Mouse (Mus musculus): ENCODE data around the gene Dhx29. TPM values are rescaled to one million over a fixed set of nuclear protein-coding genes. Genes with fewer than 3 reads are reported as not detected.

Dhx29 gene
- polyA plus RNA-seq, 1 experiment from 2014 or later: 24.9 TPM

DNA sequence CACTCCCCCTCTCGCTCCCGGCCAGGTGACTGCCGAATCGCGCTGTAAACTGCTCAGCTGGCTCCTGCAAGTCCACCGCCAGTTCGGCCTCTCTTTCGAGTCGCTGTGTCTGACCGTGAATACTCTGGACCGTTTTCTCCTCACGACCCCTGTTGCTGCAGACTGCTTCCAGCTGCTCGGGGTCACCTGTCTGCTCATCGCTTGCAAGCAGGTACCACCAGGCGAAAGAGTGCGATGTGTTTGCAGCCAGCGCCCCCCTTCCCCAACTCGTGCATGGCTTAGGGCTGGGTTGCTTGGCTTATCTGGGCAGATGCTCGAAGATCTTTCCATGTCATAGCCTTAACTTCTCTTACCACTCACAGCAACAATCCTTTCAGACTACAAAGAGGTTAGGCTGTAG is 61.6 kb downstream of the Dhx29 start:
- H3K27ac ChIP-seq: no peak overlapping the region
- H3K9me3 ChIP-seq: no peaks in the 10 kb centered on the region
- peak overlapping the region; percentile 56 for H3K4me3 ChIP-seq
- WGBS: 0% methylated on average over 19 of the region's 19 CpGs
- peaks cover 85% of the 10 kb centered on the region for H3K27me3 ChIP-seq
- H3K4me1 ChIP-seq: peaks cover 45% of the 10 kb centered on the region
- H3K9ac ChIP-seq: no peak overlapping the region
- no peak for ATAC-seq (ENCODE audit: insufficient number of reproducible peaks, low FRiP score, low TSS enrichment, low read depth)
- H3K4me2 ChIP-seq: peak overlapping the region; percentile 100
- no peaks in the 10 kb centered on the region for H3K36me3 ChIP-seq

DNA sequence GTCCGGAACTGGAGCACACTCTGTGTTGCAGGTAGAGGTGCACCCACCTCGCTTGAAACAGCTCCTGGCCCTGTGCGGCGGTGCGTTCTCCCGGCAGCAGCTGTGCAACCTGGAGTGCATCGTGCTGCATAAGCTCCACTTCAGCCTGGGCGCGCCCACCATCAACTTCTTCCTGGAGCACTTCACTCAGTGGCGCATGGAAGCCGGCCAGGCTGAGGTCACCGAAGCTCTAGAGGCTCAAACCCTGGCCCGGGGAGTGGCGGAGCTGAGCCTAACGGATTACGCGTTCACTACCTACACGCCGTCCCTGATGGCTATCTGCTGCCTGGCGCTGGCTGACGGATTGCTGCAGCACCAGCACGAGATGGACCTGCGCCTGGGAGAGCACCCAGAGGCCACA is 62.3 kb downstream of the Dhx29 start:
- Histone ChIP-seq H3K4me3 (peak overlapping the region; percentile 56; the same call in 1 of the 2 replicates), H3K27me3 (peaks cover 87% of the 10 kb centered on the region), H3K36me3 (no peaks in the 10 kb centered on the region), H3K4me1 (peaks cover 51% of the 10 kb centered on the region), H3K9ac (no peak overlapping the region), H3K9me3 (no peaks in the 10 kb centered on the region), H3K27ac (no peak overlapping the region), H3K4me2 (peak overlapping the region; percentile 100)
- no peak for ATAC-seq (ENCODE audit: insufficient number of reproducible peaks, low FRiP score, low TSS enrichment, low read depth)
- 1% methylated on average over 23 of the region's 23 CpGs for WGBS

DNA sequence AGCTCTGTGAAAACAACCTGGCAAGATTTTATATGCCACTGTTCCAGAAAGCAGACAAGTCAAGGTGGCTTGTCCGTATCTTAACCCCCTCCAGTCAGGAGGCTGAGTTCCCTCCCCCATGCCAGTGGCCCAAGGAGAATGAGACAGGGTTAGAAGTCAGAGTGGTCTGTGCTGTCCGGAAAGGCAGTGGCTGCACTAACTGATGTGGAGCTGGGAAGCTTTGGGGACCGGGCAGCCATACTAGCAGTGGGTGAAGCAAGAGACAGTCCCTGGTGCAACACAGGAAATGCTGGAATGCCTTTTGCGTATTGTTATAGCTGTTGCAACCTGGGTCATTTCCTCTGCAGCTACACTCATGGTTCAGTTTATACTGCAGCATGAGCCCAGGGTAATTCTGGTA is 63.1 kb downstream of the Dhx29 start:
- no peak for ATAC-seq (ENCODE audit: insufficient number of reproducible peaks, low FRiP score, low TSS enrichment, low read depth)
- no peak overlapping the region for H3K4me2 ChIP-seq
- 9% methylated on average over 4 of the region's 4 CpGs for WGBS

DNA sequence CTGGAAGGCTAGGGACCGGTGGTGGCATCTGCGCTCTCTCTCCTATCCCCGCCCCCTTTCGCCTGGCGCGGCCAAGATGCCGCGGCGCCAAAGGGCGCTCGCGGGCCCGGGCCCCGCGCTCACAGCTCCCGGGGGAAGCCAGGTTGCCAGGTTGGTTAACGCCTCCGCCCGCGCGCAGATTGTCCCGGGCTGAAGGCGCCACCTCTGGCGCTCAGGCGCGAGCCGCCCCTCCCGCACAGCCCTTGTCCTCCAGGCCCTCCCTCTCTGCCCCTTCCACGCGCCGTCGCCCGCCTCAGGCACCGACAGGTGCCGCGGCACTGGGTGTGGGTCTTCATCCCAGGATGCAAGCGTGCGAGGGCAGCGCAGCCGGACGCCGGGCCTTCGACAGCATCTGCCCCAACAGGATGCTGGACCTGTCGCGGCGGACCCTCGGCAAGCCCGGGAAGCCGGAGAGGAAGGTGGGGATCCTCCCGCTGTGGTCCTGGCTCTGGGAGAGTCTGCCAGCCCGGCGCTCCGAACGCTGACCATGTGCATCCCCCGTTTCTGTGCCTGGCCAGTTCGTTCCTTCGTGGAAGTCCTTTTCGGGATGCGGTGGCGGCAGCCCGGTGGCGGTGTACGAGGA is 66.4 kb downstream of the Dhx29 start, which contains the start of gene Mcidas:
TSS of gene Mcidas (plus strand) at position 315 of the 622 bp plus-strand sequence.
- under 1% methylated on average over 62 of the region's 63 CpGs for WGBS
- peaks cover 31% of the 10 kb centered on the region for H3K4me1 ChIP-seq
- H3K9me3 ChIP-seq: no peaks in the 10 kb centered on the region
- H3K27ac ChIP-seq: no peak within 1 kb of the TSS
- H3K4me2 ChIP-seq: peak within 1 kb of the TSS; percentile 75
- no peak for ATAC-seq (ENCODE audit: insufficient number of reproducible peaks, low FRiP score, low TSS enrichment, low read depth)
- H3K9ac ChIP-seq: no peak within 1 kb of the TSS; the same call in 1 of the 2 replicates
- peaks cover 92% of the 10 kb centered on the region for H3K27me3 ChIP-seq
- H3K36me3 ChIP-seq: no peaks in the 10 kb centered on the region
- H3K4me3 ChIP-seq: peak within 1 kb of the TSS; percentile 38

More for the DNA sequence above, 63.1 kb downstream of the Dhx29 start:
- Histone ChIP-seq H3K9ac (no peak overlapping the region), H3K4me1 (peaks cover 51% of the 10 kb centered on the region), H3K36me3 (no peaks in the 10 kb centered on the region), H3K4me3 (no peak overlapping the region), H3K27ac (no peak overlapping the region), H3K27me3 (peaks cover 92% of the 10 kb centered on the region), H3K9me3 (no peaks in the 10 kb centered on the region)

DNA sequence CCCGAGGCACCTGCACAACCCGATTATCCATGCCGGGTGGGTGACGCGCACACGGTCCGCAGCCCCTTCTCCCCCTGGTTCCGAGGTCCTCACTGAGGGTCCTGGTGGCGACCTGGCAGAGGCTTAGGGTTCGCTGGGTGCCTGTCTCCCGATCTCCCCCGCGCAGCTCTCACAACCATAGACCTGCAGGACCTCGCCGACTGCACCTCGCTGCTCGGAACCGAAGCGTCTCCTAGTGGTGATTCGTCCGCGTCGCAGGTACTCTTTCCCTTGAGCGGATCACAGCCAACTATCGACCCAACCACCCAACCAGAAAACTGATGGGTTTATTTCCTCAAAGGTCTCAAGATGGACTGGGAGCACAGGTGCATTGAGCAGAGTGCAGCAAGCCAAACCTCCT is 66.9 kb downstream of the Dhx29 start:
- Histone ChIP-seq H3K4me2 (peak overlapping the region; percentile 75), H3K4me3 (peak overlapping the region; percentile 38), H3K4me1 (peaks cover 31% of the 10 kb centered on the region), H3K9me3 (no peaks in the 10 kb centered on the region), H3K9ac (no peak overlapping the region), H3K27ac (no peak overlapping the region), H3K27me3 (peaks cover 92% of the 10 kb centered on the region), H3K36me3 (no peaks in the 10 kb centered on the region)
- WGBS: under 1% methylated on average over 24 of the region's 25 CpGs
- ATAC-seq (ENCODE audit: insufficient number of reproducible peaks, low FRiP score, low TSS enrichment, low read depth): no peak

DNA sequence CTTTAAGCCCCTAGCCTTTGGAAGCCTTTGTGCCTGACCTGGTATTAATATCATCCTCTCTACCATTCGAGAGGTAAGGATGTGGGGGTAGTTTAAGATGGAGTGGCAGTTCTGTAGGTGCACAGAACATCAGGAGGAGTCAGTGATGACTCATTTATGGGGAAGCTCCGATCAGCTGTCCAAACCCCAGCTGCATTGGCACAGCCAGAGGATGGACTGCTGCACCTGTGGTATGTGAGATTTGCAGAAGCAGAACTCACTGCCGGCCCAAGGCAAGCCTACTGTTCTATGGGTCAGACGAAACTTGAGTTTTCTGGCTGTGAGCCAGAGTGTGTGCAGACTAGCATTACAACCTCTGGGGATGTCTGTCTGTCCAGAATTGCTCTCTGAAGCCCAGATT is 69.2 kb downstream of the Dhx29 start:
- H3K9ac ChIP-seq: no peak overlapping the region
- 50% methylated on average over 4 of the region's 4 CpGs for WGBS
- no peak for ATAC-seq (ENCODE audit: insufficient number of reproducible peaks, low FRiP score, low TSS enrichment, low read depth)

DNA sequence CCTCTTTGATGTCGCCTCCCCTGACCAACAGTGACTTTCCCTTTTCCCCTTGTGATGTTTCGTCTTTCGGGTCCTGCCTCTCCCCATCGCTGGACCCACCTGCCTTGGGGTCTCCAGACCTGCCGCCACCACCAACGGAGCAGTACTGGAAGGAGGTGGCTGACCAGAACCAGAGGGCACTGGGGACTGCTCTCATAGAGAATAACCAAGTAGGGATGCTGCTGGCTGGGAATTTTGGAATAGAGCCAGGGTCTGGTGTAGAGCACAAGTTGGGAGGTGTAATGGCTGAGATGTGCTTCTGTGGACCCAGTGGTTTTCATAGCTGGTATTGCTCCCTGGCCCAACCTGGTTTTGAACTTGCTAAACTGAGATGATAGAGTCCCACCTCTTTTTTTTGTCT is 70.1 kb downstream of the Dhx29 start:
- Histone ChIP-seq H3K9me3 (no peaks in the 10 kb centered on the region), H3K4me2 (no peak overlapping the region), H3K4me1 (peaks cover 25% of the 10 kb centered on the region), H3K4me3 (no peak overlapping the region), H3K27me3 (peaks cover 77% of the 10 kb centered on the region), H3K27ac (no peak overlapping the region), H3K9ac (no peak overlapping the region), H3K36me3 (no peaks in the 10 kb centered on the region)
- ATAC-seq (ENCODE audit: insufficient number of reproducible peaks, low FRiP score, low TSS enrichment, low read depth): no peak
- WGBS: 67% methylated on average over 6 of the region's 6 CpGs

More for the DNA sequence above, 69.2 kb downstream of the Dhx29 start:
- peaks cover 25% of the 10 kb centered on the region for H3K4me1 ChIP-seq
- H3K36me3 ChIP-seq: no peaks in the 10 kb centered on the region
- no peak overlapping the region for H3K4me2 ChIP-seq
- no peaks in the 10 kb centered on the region for H3K9me3 ChIP-seq
- peaks cover 82% of the 10 kb centered on the region for H3K27me3 ChIP-seq
- H3K4me3 ChIP-seq: no peak overlapping the region
- no peak overlapping the region for H3K27ac ChIP-seq

DNA sequence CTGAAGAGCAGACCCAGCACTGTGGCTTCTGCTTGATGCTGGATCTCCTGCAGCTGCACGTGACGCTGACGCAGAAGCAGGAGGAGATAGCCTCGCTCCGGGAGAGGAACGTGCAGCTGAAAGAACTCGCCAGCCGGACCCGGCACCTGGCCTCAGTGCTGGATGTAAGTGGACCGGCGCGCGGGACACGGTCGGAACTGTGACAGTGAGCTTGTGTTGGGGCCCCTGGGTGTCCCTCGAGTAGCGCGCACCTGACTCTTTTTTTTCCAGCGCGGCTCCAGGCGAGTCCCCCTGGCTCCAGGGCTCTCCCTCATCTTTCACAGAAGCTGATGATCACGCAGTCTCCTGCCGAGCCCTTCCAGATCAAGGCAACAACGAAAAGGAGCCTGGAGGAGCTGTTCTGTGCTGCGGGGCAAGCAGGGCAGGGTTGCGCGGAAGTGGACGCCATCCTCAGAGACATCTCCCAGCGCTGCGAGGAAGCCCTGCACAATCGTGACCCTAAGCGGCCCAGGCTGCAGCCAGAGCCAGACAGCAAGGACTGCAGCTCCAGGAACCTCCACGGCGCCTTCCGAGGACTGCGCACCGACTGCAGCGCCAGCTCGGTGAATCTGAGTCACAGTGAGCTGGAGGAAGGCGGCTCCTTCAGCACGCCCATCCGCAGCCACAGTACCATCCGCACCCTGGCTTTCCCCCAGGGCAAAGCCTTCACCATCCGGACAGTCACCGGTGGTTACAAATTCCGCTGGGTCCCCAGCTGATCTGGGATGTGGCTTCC is 71.4 kb downstream of the Dhx29 start:
- Histone ChIP-seq H3K36me3 (no peaks in the 10 kb centered on the region), H3K27me3 (peaks cover 66% of the 10 kb centered on the region), H3K4me1 (peaks cover 18% of the 10 kb centered on the region), H3K4me3 (peak overlapping the region; percentile 42), H3K27ac (no peak overlapping the region), H3K9me3 (no peaks in the 10 kb centered on the region), H3K9ac (peak overlapping the region; percentile 11; the same call in 1 of the 2 replicates), H3K4me2 (peak overlapping the region; percentile 88)
- no peak for ATAC-seq (ENCODE audit: insufficient number of reproducible peaks, low FRiP score, low TSS enrichment, low read depth)
- under 1% methylated on average over 46 of the region's 46 CpGs for WGBS

DNA sequence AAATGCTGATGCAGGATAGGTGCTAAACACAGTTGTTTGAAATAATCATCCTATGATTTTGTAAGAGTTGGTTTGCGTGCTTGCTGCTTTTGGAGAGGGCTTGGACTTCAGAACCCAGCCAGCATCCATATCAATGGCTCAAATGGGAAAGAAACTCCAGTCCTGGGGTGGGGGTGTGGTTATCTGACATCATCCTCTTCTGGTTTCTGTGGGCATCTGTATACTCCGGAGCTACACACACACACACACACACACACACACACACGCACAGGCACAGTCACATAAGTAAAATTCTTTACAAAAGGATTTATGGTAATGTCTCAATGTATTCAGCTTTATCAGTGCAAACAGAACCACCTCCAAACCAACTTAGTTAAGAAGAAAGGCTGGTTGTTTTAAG is 72.8 kb downstream of the Dhx29 start:
- 76% methylated on average over 3 of the region's 3 CpGs for WGBS
- no peak overlapping the region for H3K9ac ChIP-seq
- no peak for ATAC-seq (ENCODE audit: insufficient number of reproducible peaks, low FRiP score, low TSS enrichment, low read depth)
- H3K27me3 ChIP-seq: peaks cover 51% of the 10 kb centered on the region
- H3K4me2 ChIP-seq: no peak overlapping the region
- H3K9me3 ChIP-seq: no peaks in the 10 kb centered on the region
- no peak overlapping the region for H3K27ac ChIP-seq
- peaks cover 10% of the 10 kb centered on the region for H3K4me1 ChIP-seq
- no peaks in the 10 kb centered on the region for H3K36me3 ChIP-seq
- no peak overlapping the region for H3K4me3 ChIP-seq

DNA sequence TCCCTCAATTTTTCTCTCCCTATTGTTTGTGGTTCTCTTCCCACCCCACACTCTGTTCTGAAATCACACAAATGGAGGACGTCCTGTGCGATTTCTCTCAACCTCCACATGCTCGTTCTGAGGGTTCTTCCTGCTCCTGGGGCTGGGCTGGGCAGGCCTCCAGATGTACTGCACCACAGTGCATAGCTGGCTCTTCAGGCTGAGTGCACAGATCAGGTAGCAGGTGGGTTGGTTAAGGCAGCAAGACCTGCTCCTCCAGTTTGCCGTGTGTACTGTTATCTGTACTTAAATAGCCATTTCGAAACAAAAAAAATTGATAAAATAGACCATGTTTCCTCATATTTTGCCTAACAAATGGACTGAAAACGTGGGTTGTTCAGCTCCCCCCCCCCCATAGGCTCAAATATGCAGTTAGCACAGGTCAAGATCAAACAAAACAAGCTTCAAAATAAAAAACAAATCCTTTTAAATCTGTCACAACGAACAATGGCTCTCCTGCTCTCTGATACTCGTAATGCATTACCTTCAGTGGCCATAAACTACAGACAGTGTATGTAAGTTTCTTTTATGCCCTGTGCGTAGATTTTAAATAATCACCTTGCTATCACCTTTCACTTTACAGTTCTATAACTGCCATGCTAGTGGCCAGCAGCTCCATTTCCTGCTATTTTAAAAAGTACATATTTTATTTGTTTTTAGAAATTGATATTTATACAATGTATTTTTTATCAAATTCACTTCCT is 73.5 kb downstream of the Dhx29 start:
- peaks cover 46% of the 10 kb centered on the region for H3K27me3 ChIP-seq
- no peaks in the 10 kb centered on the region for H3K9me3 ChIP-seq
- no peak for ATAC-seq (ENCODE audit: insufficient number of reproducible peaks, low FRiP score, low TSS enrichment, low read depth)
- H3K36me3 ChIP-seq: no peaks in the 10 kb centered on the region
- WGBS: 53% methylated on average over 9 of the region's 9 CpGs
- H3K4me2 ChIP-seq: no peak overlapping the region
- H3K4me1 ChIP-seq: peaks cover 10% of the 10 kb centered on the region
- H3K9ac ChIP-seq: no peak overlapping the region
- H3K4me3 ChIP-seq: no peak overlapping the region
- no peak overlapping the region for H3K27ac ChIP-seq

DNA sequence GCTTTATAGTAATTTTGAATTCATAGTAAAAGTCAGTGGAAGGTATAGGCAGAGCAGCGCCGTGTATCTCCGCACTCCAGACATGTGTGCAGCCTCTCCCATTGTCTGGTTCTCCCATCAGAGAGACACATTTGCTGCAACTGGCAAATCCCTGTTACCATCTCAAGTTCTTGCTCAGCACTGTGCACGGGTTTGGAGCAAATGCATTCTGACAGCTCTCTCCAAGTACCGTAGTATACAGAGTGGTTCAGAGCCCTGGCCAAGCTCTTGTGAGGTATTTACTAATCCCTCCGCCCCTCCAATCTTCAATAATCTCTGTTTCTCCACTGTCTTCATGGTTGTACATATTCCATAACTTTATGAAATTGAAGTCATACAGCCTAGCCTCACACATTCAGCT is 85.4 kb downstream of the Dhx29 start:
- Histone ChIP-seq H3K4me2 (0 out of 2 replicates have a peak overlapping the region, but pooled peaks have one; percentile 40), H3K9me3 (no peaks in the 10 kb centered on the region), H3K27me3 (no peaks in the 10 kb centered on the region), H3K4me1 (no peaks in the 10 kb centered on the region), H3K9ac (no peak overlapping the region), H3K4me3 (no peak overlapping the region), H3K36me3 (no peaks in the 10 kb centered on the region), H3K27ac (no peak overlapping the region)
- no peak for ATAC-seq (ENCODE audit: insufficient number of reproducible peaks, low FRiP score, low TSS enrichment, low read depth)
- 72% methylated on average over 6 of the region's 6 CpGs for WGBS

Data from limb, embryonic 15.5 days (tissue).